Mouse (Mus musculus) midbrain, embryonic 16.5 days (tissue): Measurements from ENCODE around the gene Hmbs. TPM values are rescaled to one million over a fixed set of nuclear protein-coding genes. Genes with fewer than 3 reads are reported as not detected.
A peak's percentile ranks its signal among the peaks of the same experiment; 100 is the strongest.
"Not testable (repeated sequence)": the region's sequence is repeated elsewhere in the genome, so short reads cannot be mapped to it uniquely, and the experiment has no call there.

Source experiments
- ATAC-seq: fragments of 200-750 bp; cut with Nextera tagmentation; 2 replicates; pipeline ENCODE4 v1.8.0; 2017; ENCODE audit warnings: moderate TSS enrichment
- H3K27ac ChIP-seq: fragments of 300-500 bp; sonication (generic); 2 replicates; pipeline ENCODE4 v1.5.1; 2014; ENCODE audit warnings: mild to moderate bottlenecking, low read length, mixed read lengths
- H3K27me3 ChIP-seq: fragments of 300-500 bp; sonication (generic); 2 replicates; pipeline ENCODE4 v1.6.1; 2014; ENCODE audit warnings: low read depth, low read length, mixed read lengths; ENCODE audit not compliant: control insufficient read depth, insufficient read depth
- H3K36me3 ChIP-seq: fragments of 300-500 bp; sonication (generic); 2 replicates; pipeline ENCODE4 v1.6.1; 2014; ENCODE audit warnings: mild to moderate bottlenecking, low read length, moderate library complexity, mixed read lengths; ENCODE audit not compliant: control insufficient read depth, insufficient read depth
- H3K4me1 ChIP-seq: fragments of 300-500 bp; sonication (generic); 2 replicates; pipeline ENCODE4 v1.6.1; 2014; ENCODE audit warnings: mild to moderate bottlenecking, low read length, mixed read lengths; ENCODE audit not compliant: control insufficient read depth, insufficient read depth
- H3K4me2 ChIP-seq: fragments of 300-500 bp; sonication (generic); 2 replicates; pipeline ENCODE4 v1.6.1; 2014; ENCODE audit warnings: mild to moderate bottlenecking, low read length, mixed read lengths
- H3K4me3 ChIP-seq: fragments of 300-500 bp; sonication (generic); 2 replicates; pipeline ENCODE4 v1.5.1; 2014; ENCODE audit warnings: low read depth, mild to moderate bottlenecking, low read length, moderate library complexity, mixed read lengths
- H3K9ac ChIP-seq: fragments of 300-500 bp; sonication (generic); 2 replicates; pipeline ENCODE4 v1.6.1; 2014; ENCODE audit warnings: low read depth, low read length, mixed read lengths
- H3K9me3 ChIP-seq: fragments of 300-500 bp; sonication (generic); replicated peaks from 2 replicates; pipeline ENCODE4 v1.6.1; 2014; ENCODE audit warnings: mild to moderate bottlenecking, low read length, mixed read lengths; ENCODE audit not compliant: control insufficient read depth, poor library complexity, severe bottlenecking
- WGBS: fragments of 180-500 bp; shearing (Covaris S2); extraction: QIAGEN DNeasy Blood & Tissue Kit; methylation state at CpG from one replicate; pipeline ENCODE4 v1.1.7; 2014; 5-methylcytosine and 5-hydroxymethylcytosine counted together
- polyA plus RNA-seq: library from polyadenylated mRNA; unstranded; fragments of >200 nt; fragmentation: Nextera tagmentation; extraction: Ambion mirVana; gene quantifications from 2 replicates; pipeline ENCODE4 v1.2.1, GENCODE M21; 2015

The Hmbs gene
- polyA plus RNA-seq, 1 experiment from 2014 or later = 54.7 TPM

GRCm38 (mm10) chr9:44330736-44331135 is 13.3 kb downstream of the Hmbs start:
- Histone ChIP-seq H3K9ac (no peak overlapping the region), H3K36me3 (peaks cover 13% of the 10 kb centered on the region), H3K4me1 (peaks cover 15% of the 10 kb centered on the region), H3K27ac (no peak overlapping the region), H3K9me3 (no peaks in the 10 kb centered on the region), H3K4me3 (no peak overlapping the region), H3K27me3 (no peaks in the 10 kb centered on the region), H3K4me2 (no peak overlapping the region)
- WGBS = 95% methylated on average over 6 of the region's 6 CpGs
- ATAC-seq = no peak

- peak overlapping the region; percentile 86 for H3K4me3 ChIP-seq
- peaks cover 16% of the 10 kb centered on the region for H3K4me1 ChIP-seq
- no peak for ATAC-seq
- WGBS = 92% methylated on average over 5 of the region's 5 CpGs
- peaks cover 10% of the 10 kb centered on the region for H3K36me3 ChIP-seq
- H3K9ac ChIP-seq = no peak overlapping the region
- H3K9me3 ChIP-seq = no peaks in the 10 kb centered on the region
- H3K27ac ChIP-seq = no peak overlapping the region
- H3K4me2 ChIP-seq = peak overlapping the region; percentile 80
- no peaks in the 10 kb centered on the region for H3K27me3 ChIP-seq
Measured at GRCm38 (mm10) chr9:44327926-44328325, 16.1 kb downstream of the Hmbs start.

DNA sequence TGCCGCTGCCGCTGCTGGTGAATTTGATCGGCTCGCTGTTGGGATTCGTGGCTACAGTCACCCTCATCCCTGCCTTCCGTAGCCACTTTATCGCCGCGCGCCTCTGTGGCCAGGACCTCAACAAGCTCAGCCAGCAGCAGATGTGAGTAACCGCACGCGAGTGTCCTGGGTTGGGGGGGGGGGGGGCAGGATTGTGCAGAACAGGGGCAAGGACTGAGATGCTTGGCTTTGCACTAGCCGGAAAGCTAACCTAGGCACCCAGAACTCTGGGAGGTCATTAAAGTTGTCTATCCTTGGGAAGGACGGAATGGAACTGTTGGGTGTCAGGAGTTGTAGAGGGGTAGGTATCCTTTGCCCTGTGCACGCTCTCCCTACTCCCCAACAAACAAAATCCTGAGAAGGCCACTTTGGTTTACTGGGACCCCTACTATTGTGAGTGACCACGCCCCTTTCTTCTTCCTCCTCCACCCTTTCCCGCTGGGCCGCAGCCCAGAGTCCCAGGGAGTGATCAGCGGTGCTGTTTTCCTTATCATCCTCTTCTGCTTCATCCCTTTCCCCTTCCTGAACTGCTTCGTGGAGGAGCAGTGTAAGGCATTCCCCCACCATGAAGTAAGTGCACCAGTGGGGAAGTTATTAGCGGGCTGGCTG is 16.8 kb downstream of the Hmbs start:
- under 1% methylated on average over 22 of the region's 22 CpGs for WGBS
- H3K4me1 ChIP-seq = peaks cover 16% of the 10 kb centered on the region
- peak overlapping the region; percentile 80 for H3K4me2 ChIP-seq
- H3K27me3 ChIP-seq = no peaks in the 10 kb centered on the region
- peak; percentile 33 for ATAC-seq
- H3K9ac ChIP-seq = peak overlapping the region; percentile 89
- H3K27ac ChIP-seq = peak overlapping the region; percentile 90
- H3K4me3 ChIP-seq = peak overlapping the region; percentile 86
- H3K9me3 ChIP-seq = no peaks in the 10 kb centered on the region
- H3K36me3 ChIP-seq = peaks cover 6% of the 10 kb centered on the region; the same call in 1 of the 2 replicates

- Histone ChIP-seq H3K9me3 (no peaks in the 10 kb centered on the region), H3K27me3 (no peaks in the 10 kb centered on the region), H3K4me2 (peak overlapping the region; percentile 80), H3K9ac (peak overlapping the region; percentile 89), H3K4me3 (peak overlapping the region; percentile 86), H3K36me3 (peaks cover 6% of the 10 kb centered on the region; the same call in 1 of the 2 replicates), H3K27ac (peak overlapping the region; percentile 90), H3K4me1 (peaks cover 16% of the 10 kb centered on the region)
- under 1% methylated on average over 38 of the region's 38 CpGs for WGBS
- peak; percentile 95 for ATAC-seq
Measured at GRCm38 (mm10) chr9:44326371-44327063, 17.5 kb downstream of the Hmbs start.

- H3K36me3 ChIP-seq = peaks cover 4% of the 10 kb centered on the region; the same call in 1 of the 2 replicates
- peak within 1 kb of the TSS; percentile 90 for H3K27ac ChIP-seq
- ATAC-seq = peak; percentile 61
- WGBS = 4% methylated on average over 12 of the region's 12 CpGs
- H3K4me3 ChIP-seq = peak within 1 kb of the TSS; percentile 86
- peak within 1 kb of the TSS; percentile 89 for H3K9ac ChIP-seq
- peaks cover 19% of the 10 kb centered on the region for H3K4me1 ChIP-seq
- peak within 1 kb of the TSS; percentile 80 for H3K4me2 ChIP-seq
- no peaks in the 10 kb centered on the region for H3K9me3 ChIP-seq
- H3K27me3 ChIP-seq = no peaks in the 10 kb centered on the region
Measured at GRCm38 (mm10) chr9:44325768-44326370, 18.2 kb downstream of the Hmbs start, which contains the start of gene Dpagt1. TSS of gene Dpagt1 (plus strand) at chr9:44326019.

- not testable (repeated sequence) for H3K9me3 ChIP-seq, H3K9ac ChIP-seq, H3K36me3 ChIP-seq, ATAC-seq, H3K27me3 ChIP-seq
- Histone ChIP-seq H3K4me1 (peaks cover 23% of the 10 kb centered on the region), H3K4me2 (peak overlapping the region; percentile 80), H3K4me3 (peak overlapping the region; percentile 86), H3K27ac (peak overlapping the region; percentile 90; the same call in 1 of the 2 replicates)
- 60% methylated on average over 7 of the region's 8 CpGs for WGBS
Measured at GRCm38 (mm10) chr9:44325032-44325767, 18.8 kb downstream of the Hmbs start.

DNA sequence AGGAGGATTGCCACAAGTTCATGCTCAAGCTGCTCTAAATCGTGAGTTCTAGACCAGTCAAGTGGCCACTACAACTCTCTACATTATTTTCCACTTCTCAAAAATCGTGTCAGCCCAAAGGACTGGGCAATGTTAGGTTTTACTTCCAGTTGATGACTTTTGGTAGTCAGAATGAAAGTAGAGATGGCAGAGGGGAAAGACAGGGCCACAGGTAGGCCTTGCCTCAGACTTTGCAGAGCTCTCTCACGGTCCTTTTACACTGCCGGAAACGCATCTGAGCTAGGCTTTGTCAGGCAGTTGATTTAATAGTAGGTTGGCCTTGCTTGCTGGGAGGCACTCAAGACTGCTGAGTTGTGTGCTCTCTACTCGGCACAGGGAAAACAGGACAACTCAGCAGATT is 19.9 kb downstream of the Hmbs start:
- Histone ChIP-seq H3K27me3 (no peaks in the 10 kb centered on the region), H3K4me2 (no peak overlapping the region), H3K4me1 (peaks cover 25% of the 10 kb centered on the region), H3K9me3 (no peaks in the 10 kb centered on the region), H3K27ac (no peak overlapping the region), H3K36me3 (peaks cover 4% of the 10 kb centered on the region; the same call in 1 of the 2 replicates), H3K4me3 (no peak overlapping the region), H3K9ac (no peak overlapping the region)
- 87% methylated on average over 6 of the region's 6 CpGs for WGBS
- no peak for ATAC-seq

DNA sequence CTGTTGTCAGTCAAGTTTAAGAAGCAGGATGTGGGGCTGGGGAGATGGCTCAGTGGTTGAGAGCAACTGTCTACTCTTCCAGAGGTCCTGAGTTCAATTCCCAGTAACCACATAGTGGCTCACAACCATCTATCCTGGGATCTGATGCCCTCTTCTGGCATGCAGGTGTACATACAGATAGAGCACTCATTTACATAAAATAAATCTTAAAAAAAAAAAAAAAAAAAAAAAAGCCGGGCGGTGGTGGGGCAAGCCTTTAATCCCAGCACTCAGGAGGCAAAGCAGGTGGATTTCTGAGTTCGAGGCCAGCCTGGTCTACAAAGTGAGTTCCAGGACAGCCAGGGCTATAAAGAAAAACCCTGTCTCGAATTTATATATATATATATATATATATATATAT is 20.4 kb downstream of the Hmbs start:
- H3K4me2 ChIP-seq, H3K27me3 ChIP-seq, H3K9ac ChIP-seq, ATAC-seq, H3K4me3 ChIP-seq, H3K36me3 ChIP-seq, H3K9me3 ChIP-seq, H3K27ac ChIP-seq: not testable (repeated sequence)
- 83% methylated on average over 3 of the region's 4 CpGs for WGBS
- peaks cover 28% of the 10 kb centered on the region for H3K4me1 ChIP-seq
